Mouse (Mus musculus) cortical plate, adult 2 months (tissue): Measurements from ENCODE around the gene Myl10. TPM values are rescaled to one million over a fixed set of nuclear protein-coding genes. Genes with fewer than 3 reads are reported as not detected.
"Not testable (repeated sequence)": the region's sequence is repeated elsewhere in the genome, so short reads cannot be mapped to it uniquely, and the experiment has no call there.

ENCODE experiments used
- H3K27ac ChIP-seq: fragments of 200-500 bp; 2 replicates; pipeline ENCODE4 v1.5.1; 2012; ENCODE audit warnings: low read length, control low read depth, inconsistent platforms; ENCODE audit not compliant: insufficient read depth
- H3K4me1 ChIP-seq: fragments of 200-500 bp; 2 replicates; pipeline ENCODE4 v1.6.1; 2011; ENCODE audit warnings: low read length; ENCODE audit not compliant: control insufficient read depth, insufficient read depth
- H3K4me3 ChIP-seq: fragments of 200-500 bp; 2 replicates; pipeline ENCODE4 v1.5.1; 2011; ENCODE audit warnings: mild to moderate bottlenecking, low read length, control low read depth; ENCODE audit not compliant: insufficient read depth
- CTCF ChIP-seq: fragments of 200-500 bp; IDR thresholded peaks from 2 replicates; pipeline ENCODE4 v1.5.1; 2011; ENCODE audit warnings: mild to moderate bottlenecking, control low read depth, low read length; ENCODE audit not compliant: insufficient read depth; ENCODE audit errors: extremely low read depth
- POLR2A ChIP-seq: fragments of 200-500 bp; IDR thresholded peaks from 2 replicates; pipeline ENCODE4 v1.6.1; 2011; ENCODE audit warnings: mild to moderate bottlenecking, low read length, control low read depth; ENCODE audit not compliant: insufficient read depth; ENCODE audit errors: extremely low read depth
- polyA plus RNA-seq: library from polyadenylated mRNA; depleted of rRNA; stranded (reverse); fragments of >200 nt; gene quantifications from 2 replicates; pipeline ENCODE4 v1.2.3, GENCODE M21; 2012; rRNA removed

Gene Myl10
- not detected in 2 replicates for polyA plus RNA-seq

GRCm38 (mm10) chr5:136692784-136693183 lies at the start of gene Myl10:
Gene Myl10 (plus strand): TSS chr5:136693146.
- no peak for TF ChIP-seq CTCF
- no peak for TF ChIP-seq POLR2A
- Histone ChIP-seq H3K4me3 (no peak within 1 kb of the TSS), H3K27ac (no peak within 1 kb of the TSS), H3K4me1 (no peaks in the 10 kb centered on the region)

- Histone ChIP-seq H3K4me1 (no peaks in the 10 kb centered on the region), H3K27ac (no peak overlapping the region), H3K4me3 (no peak overlapping the region)
- no peak for TF ChIP-seq CTCF
- TF ChIP-seq POLR2A = no peak
Measured at GRCm38 (mm10) chr5:136646731-136647328, 46.1 kb upstream of the Myl10 start.

DNA sequence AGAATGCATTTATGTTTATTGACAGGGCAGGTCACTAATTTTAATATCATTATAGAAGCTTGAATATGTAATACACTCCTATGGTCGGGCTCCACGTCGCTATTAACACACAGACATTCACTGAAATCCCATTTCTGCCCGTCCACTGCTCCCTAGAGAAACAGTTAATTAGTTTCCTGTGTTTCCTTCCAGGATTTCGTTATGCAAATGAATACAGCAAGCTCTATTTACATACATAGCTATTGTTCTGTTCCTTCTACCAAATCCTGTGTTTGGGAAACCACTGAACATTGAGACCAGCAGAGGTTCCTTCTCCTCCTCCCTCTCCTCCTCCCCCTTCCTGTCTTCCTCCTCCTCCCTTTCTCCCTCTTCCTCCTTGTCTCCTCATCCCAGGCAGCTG lies 43.9 kb upstream of the Myl10 start:
- Histone ChIP-seq H3K27ac (no peak overlapping the region), H3K4me1 (no peaks in the 10 kb centered on the region), H3K4me3 (no peak overlapping the region)
- TF ChIP-seq CTCF (no peak), POLR2A (no peak)

GRCm38 (mm10) chr5:136649655-136650054 lies 43.3 kb upstream of the Myl10 start:
- H3K4me3 ChIP-seq = no peak overlapping the region
- TF ChIP-seq CTCF = no peak
- TF ChIP-seq POLR2A = no peak
- H3K27ac ChIP-seq = no peak overlapping the region
- no peaks in the 10 kb centered on the region for H3K4me1 ChIP-seq

GRCm38 (mm10) chr5:136654481-136654880 lies 38.5 kb upstream of the Myl10 start:
- Histone ChIP-seq H3K4me1 (no peaks in the 10 kb centered on the region), H3K4me3 (no peak overlapping the region), H3K27ac (no peak overlapping the region)
- TF ChIP-seq CTCF (no peak), POLR2A (no peak)

- Histone ChIP-seq H3K27ac (no peak overlapping the region), H3K4me1 (no peaks in the 10 kb centered on the region), H3K4me3 (no peak overlapping the region)
- no peak for TF ChIP-seq POLR2A
- TF ChIP-seq CTCF = no peak
Measured at GRCm38 (mm10) chr5:136656830-136657395, 36.0 kb upstream of the Myl10 start.

DNA sequence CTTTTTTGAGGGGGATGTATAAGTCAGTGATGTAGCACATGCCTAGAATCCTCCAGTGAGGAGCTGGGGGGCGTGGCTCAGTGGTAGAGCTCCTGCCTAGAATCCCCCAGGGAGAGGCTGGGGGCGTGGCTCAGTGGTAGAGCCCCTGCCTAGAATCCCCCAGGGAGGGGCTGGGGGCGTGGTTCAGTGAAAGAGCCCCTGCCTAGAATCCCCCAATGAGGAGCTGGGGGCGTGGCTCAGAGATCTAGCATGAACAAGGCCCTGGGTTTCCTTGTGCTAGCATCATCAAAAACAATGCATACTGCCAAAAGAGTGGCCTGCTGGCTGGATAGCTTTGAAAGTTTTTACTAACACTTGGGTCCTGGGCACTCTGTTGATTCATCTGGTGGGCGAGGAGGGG lies 32.2 kb upstream of the Myl10 start:
- not testable (repeated sequence) for H3K4me1 ChIP-seq, H3K27ac ChIP-seq, H3K4me3 ChIP-seq

DNA sequence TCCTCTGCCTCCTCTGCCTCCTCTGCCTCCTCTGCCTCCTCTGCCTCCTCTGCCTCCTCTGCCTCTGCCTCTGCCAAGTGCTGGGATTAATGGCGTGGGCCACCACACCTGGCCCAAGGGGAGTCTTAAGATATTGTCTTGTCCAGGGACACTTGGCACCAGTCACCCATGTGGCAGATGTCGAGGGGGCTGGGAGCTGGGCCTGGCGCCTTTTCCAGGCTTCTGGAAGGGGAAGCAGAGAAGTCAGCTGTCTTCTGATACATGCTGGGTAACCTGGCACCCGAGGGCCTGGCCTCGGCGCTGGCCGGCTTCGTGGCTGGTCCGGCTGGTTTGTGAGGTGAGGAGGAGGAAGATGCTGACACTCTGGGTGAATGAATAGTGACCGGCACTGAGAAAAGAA lies 30.7 kb upstream of the Myl10 start:
- H3K4me1 ChIP-seq = no peaks in the 10 kb centered on the region
- no peak for TF ChIP-seq POLR2A
- no peak for TF ChIP-seq CTCF
- no peak overlapping the region for H3K4me3 ChIP-seq
- H3K27ac ChIP-seq = no peak overlapping the region

GRCm38 (mm10) chr5:136662822-136663221 lies 30.1 kb upstream of the Myl10 start:
- Histone ChIP-seq H3K4me3 (no peak overlapping the region), H3K27ac (no peak overlapping the region), H3K4me1 (no peaks in the 10 kb centered on the region)
- TF ChIP-seq CTCF (no peak), POLR2A (no peak)

DNA sequence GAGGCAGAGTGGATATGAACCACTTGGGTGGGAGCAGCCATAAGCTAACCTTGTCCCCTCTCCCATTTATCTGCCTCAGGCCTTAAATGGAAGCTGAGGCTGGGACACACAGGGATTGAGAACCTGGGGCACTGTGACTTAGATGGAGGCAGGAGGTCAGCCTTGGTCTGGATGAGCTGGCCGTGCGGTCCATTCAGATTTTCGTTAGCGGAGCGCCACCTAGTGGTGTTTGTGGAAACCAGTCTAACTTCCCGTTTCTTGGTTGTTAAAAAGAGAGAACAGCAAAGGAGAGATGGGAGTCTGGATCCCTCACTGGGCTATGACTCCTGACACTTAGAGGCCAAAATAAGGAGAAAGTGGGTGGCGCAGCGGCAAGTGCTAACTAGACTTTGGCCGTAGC lies 28.4 kb upstream of the Myl10 start:
- no peak overlapping the region for H3K27ac ChIP-seq
- no peaks in the 10 kb centered on the region for H3K4me1 ChIP-seq
- TF ChIP-seq CTCF (peak; percentile 80), POLR2A (no peak)
- H3K4me3 ChIP-seq = no peak overlapping the region
